Mouse (Mus musculus) A20 (cell line): ENCODE results near the gene Ecel1.

Experiments
- DNase-seq: peaks from one replicate; pipeline ENCODE4 v3.0.0-alpha.2; 2011; ENCODE audit warnings: low read depth, low spot score

Ecel1 gene

DNA sequence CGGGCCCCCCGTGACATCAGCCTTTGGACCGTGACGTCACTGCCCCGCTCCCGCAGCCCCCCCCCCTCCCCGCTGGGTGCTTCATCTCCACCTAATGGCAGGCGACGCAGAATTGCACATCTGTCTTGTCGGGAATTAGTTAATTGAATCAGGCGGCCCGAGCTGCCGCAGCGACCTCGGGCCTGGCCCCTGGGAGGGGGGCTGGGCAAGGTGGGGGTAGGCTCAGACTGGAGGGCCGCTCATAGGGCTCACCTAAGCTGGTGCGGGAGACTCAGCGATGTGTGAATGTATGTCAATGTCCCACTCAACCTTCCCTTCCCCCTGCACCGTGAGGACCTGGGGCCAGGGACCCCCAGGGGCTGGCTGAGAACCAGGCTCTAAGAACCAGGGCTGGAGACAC, 14.1 kb upstream of the Ecel1 start:
- DNase-seq, result no peak

DNA sequence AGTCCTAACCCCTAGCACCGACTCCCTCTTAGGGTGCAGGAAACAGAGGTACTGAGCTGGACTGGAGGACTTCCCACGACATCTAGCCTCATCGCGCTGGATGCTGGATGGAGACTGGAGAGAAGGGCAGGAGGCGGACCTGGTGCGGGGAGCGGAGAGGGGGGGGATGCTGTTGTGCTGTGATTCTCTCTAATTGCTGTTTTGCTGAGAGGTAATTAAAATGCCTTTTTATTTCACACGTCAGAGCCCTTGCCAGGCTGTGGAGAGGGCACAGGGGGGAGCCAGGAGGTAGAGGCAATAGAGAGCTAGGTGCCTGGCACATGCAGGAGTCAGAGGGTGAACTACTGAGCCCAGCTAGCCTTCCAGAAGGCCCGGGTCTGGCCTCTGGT, 8.5 kb upstream of the Ecel1 start:
- no peak for DNase-seq

DNA sequence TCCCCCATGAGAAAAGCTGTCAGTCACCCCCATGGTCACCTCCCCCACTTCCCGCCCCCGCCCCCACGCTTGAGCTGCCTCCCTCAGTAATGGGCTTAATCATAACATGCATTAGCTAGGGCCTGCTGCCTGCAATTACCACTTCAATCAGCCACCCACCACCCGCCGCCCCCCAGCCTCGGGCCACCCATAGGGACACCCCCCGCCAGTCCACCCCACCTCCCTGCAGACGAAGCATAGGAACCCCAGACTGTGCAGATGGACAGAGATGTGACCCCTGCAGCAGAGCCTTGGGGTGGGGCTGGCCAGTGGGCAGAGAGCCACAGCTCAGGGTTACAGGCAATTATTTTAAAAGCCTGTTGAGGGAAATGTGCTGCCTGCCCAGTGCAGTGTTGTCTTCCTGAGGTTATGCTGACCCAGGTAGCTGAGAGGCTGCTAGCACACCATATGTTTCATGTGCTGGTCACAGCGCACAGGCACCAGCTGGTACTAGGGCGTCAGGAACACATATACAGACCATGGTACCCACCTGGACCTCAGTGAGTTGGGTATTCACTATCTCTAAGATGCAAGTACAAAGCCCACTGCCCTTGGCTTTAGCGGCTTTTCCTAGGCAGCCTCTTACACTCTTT, 8.0 kb upstream of the Ecel1 start:
- no peak for DNase-seq

GRCm38 (mm10) chr1:87159396-87159795, 3.1 kb upstream of the Ecel1 start:
- no peak for DNase-seq

GRCm38 (mm10) chr1:87155531-87156198, 656 bp downstream of the Ecel1 start:
- no peak for DNase-seq

GRCm38 (mm10) chr1:87154501-87155120, 1.7 kb downstream of the Ecel1 start:
- DNase-seq, result no peak

DNA sequence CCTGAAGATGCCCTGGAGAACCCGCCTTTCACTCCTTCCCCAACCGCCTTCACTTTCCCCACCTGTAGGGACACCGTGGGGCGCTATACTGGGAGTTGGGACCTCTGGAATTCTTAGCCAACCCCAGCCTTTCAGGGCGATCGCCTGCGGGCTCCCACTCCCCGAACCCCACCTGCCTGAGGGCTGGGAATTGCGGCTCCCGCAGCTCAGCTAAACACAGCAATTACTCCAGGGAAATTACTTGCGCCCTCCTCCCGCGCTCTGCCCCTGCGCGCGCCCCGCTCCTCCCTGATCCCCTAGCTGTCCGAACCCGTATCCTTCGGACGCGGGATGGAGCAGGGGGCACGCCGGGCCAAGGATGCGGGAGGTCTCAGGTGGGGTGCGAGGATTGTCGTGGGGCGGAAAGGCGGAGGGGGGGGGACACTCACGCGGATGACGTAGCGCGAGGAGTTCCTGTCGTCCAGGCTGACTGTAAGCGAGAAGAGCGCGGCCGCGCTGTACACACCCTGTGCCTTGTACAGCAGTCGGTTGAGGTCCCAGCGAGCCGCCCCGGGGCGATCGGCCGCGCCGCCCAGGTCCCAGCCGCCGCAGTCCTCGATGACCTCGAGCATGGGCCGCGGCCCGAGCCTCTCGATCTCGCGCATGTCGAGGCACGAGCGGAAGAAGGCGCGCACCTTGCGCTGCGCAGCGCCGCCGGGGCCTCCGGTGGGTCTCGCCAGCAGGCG, 2.4 kb downstream of the Ecel1 start:
- DNase-seq, result no peak

DNA sequence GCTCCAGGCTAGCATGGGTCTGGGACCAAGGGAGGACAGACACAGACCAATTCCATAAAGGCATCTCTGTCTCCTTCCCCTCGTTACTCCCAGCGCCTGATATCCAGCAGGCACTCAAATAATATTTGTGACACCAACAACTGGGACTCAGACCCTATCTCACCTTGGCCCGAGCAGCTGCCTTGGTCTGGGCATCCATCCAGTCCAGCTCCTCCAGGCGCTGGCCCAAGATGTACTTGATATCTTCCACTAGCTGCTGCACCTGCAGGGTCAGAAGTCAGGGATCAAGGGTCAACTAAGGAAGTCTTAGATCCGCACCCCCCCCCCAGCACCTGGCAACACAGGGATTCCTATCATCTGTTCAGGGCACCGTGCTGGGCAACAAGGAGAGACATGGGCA, 5.0 kb downstream of the Ecel1 start:
- DNase-seq, result no peak

DNA sequence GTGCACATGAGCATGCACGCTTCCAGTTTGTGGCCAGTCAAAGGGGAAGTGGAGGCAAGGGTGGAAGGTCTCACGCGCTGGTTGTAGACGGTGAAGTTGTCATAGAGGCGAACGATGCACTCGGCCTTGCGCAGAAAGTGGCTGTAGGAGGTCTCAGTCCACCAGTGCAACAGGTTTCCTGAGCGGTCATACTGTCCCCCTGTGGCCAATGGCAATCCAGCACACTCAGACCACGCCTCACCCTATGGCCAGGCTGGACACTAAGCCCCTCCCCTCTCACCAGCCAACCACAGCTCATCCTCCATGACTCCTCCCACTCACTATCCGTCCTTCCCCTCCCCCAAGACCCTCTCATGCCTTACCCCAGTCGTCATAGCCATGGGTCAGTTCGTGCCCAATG, 6.9 kb downstream of the Ecel1 start:
- DNase-seq, result no peak

GRCm38 (mm10) chr1:87143141-87143540, 13.2 kb downstream of the Ecel1 start:
- DNase-seq, result no peak

GRCm38 (mm10) chr1:87142456-87142855, 13.9 kb downstream of the Ecel1 start:
- no peak for DNase-seq

DNA sequence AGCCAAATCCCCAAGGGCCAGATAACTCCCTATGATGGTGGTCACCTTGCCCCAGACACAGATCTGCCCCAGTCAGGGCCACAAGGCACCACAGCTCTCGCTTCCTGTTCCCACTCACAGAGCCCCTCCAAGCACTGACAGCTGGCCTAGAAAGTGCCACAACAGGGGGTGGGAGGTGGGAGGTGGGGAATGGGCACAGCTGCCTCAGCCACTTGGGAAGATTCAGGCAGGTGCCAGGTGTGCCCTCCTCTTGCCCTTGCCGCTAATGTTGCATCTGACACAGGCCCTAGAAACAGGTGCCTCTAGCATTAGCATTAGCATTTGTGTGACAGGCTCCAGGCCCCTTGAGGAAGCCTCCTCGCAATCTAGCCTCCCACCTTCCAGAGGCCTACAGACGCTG, 14.8 kb downstream of the Ecel1 start:
- DNase-seq, result peak; percentile 17

- DNase-seq, result no peak
Observed at GRCm38 (mm10) chr1:87131803-87132202, 24.5 kb downstream of the Ecel1 start.

- DNase-seq, result no peak
Observed at GRCm38 (mm10) chr1:87127206-87128030, 28.9 kb downstream of the Ecel1 start.

GRCm38 (mm10) chr1:87124673-87125072, 31.6 kb downstream of the Ecel1 start, which contains the start of gene Akp3:
Gene Akp3 (plus strand): TSS chr1:87124973.
- DNase-seq, result no peak

GRCm38 (mm10) chr1:87114784-87115183, 41.5 kb downstream of the Ecel1 start:
- DNase-seq, result no peak

DNA sequence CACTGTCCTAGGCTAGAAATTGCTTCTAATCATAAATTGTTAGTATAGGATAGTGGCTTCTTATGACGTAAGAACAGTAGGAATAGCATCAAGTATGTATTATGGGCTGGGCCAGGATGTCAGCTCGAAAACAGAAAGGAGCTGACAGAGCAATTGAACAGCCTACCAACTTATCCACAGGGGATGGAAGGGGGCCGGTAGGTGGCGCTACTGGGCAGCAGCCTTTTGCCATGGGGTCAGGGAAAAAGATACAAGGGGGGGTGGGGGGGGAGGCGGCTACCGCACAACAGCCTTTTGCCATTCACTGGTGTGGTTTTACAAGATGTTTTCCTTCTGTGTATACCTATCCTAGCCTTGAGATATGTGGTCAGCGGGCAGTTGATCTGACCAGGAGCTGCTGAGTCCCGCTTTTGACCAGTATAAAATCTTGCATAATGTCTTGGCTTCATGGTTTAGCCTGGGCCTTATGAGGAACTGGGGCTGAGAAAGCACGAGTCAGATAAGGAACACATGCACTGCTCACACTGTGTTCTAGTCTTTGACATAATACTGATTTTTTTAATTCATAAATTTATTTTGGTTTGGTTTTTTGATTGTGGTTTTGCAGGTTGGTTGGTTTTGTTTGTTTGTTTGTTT, 44.5 kb downstream of the Ecel1 start:
- DNase-seq, result peak; percentile 57

DNA sequence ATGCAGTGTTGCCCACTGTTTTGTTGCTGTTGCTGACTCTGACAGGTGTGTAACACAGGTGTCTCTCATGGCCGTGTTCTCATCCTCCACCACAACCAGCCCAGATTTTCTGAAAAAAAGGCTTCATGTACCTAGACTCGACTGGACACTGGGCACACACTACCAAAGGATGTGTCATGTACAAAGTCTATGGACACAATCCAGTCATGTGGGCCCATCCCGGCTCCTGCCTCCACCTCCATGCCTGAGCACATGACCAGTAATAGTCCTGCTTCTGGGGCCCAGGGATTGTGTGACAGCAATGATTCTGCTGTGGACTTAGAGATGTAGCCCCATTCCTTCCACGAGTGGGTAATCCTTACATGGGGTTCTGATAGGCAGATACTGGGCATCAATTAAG, 47.8 kb downstream of the Ecel1 start:
- DNase-seq, result no peak

- DNase-seq, result no peak
Observed at GRCm38 (mm10) chr1:87106536-87106935, 49.8 kb downstream of the Ecel1 start.

- no peak for DNase-seq
Observed at GRCm38 (mm10) chr1:87103936-87104335, 52.4 kb downstream of the Ecel1 start.

DNA sequence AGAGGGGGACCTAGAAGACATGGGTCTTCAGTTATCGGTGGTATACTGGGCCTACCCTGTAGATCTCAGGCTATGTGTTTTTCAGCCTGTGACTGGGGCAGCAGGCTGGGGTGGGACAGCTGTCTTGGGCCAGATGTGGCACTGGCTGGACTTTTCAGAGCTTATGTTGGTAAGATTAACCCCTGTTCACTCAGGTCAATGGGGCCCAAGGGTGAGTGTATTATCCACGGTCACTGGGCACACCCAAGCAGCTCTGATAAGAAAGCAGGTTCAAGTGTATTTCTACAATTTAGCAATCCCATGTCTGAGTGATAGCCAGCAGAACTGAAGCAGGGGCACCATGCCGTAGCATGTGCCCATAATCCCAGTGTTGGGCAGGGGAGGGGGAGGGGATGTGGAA, 54.2 kb downstream of the Ecel1 start:
- no peak for DNase-seq
